Mouse (Mus musculus) heart, adult 2 months (tissue): ENCODE measurements at regions not wholly inside any gene's neighbourhood (a gene's known extent, or its start where the extent isn't known, plus 50 kb on each side); places are given as distances from the start of the nearest gene placed in this dataset.
"Not testable (repeated sequence)": the region's sequence is repeated elsewhere in the genome, so short reads cannot be mapped to it uniquely, and the experiment has no call there.

Source experiments
- CTCF ChIP-seq: fragments of 200-600 bp; IDR thresholded peaks from 2 replicates; pipeline ENCODE4 v1.8.1; 2022; ENCODE audit warnings: antibody characterized with exemption, mild to moderate bottlenecking, moderate library complexity
- EP300 ChIP-seq: fragments of 200-500 bp; IDR thresholded peaks from 2 replicates; pipeline ENCODE4 v1.6.1; 2011; ENCODE audit warnings: low read depth, low read length, control low read depth; ENCODE audit not compliant: insufficient read depth
- POLR2A ChIP-seq: fragments of 200-500 bp; IDR thresholded peaks from 2 replicates; pipeline ENCODE4 v1.6.1; 2011; ENCODE audit warnings: mild to moderate bottlenecking, low read depth, low read length, control low read depth; ENCODE audit not compliant: insufficient read depth

DNA sequence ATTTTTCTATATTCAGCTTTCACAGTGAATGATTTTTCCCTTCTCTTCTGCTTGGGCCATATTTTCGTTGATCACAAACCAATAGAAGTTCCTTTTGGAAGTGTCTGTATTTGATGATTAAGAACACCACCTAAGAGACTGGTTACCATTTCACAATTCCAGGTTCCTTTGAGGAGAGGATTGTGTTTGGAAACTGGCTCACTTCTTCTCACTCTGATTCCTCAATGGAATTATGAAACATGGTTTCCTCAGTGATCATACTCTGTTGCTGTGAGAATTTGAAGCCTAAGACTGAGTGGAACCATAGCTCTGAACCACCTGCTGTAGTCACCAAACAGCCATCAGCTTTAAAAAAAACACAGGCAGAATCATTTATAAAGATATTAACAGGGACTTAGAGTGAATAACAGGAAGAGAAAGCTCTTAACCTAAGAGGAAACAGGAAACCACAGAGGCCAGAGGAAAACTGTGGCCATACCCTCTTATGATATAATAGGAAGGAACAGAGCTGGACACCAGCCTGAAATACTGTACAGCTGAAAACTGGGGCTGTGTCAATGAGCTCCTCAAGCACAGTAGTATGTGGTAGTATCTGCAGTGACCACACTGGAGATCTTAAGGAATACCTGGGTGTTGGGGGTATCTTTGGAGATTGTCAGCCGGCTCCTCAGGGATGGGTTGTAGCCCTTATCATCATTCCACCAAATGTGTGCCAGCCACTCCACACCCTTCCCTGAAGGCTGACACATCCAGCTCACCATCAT is 528.6 kb upstream of the Zfp386 start:
- TF ChIP-seq POLR2A, CTCF, EP300: not testable (repeated sequence)
